Mouse (Mus musculus): ENCODE results near the gene Tnfaip8l2.

The Tnfaip8l2 gene

GRCm38 (mm10) chr3:95141952-95142616, at the start of gene Tnfaip8l2:
Gene Tnfaip8l2 (minus strand): TSS chr3:95142360.
- DNase-seq (ENCODE audit: low spot score in 2 of 2), result no peak

GRCm38 (mm10) chr3:95186888-95187287, 44.7 kb upstream of the Tnfaip8l2 start:
- no peak for DNase-seq (ENCODE audit: low spot score in 2 of 2)

GRCm38 (mm10) chr3:95186100-95186499, 43.9 kb upstream of the Tnfaip8l2 start:
- DNase-seq (ENCODE audit: low spot score in 2 of 2), result no peak

GRCm38 (mm10) chr3:95184796-95185577, 42.8 kb upstream of the Tnfaip8l2 start:
- DNase-seq (ENCODE audit: low spot score in 2 of 2), result no peak

- no peak for DNase-seq (ENCODE audit: low spot score in 2 of 2)
Observed at GRCm38 (mm10) chr3:95181841-95182240, 39.7 kb upstream of the Tnfaip8l2 start.

GRCm38 (mm10) chr3:95179890-95180289, 37.7 kb upstream of the Tnfaip8l2 start:
- no peak for DNase-seq (ENCODE audit: low spot score in 2 of 2)

- DNase-seq (ENCODE audit: low spot score in 2 of 2), result no peak
Observed at GRCm38 (mm10) chr3:95178948-95179347, 36.8 kb upstream of the Tnfaip8l2 start.

- no peak for DNase-seq (ENCODE audit: low spot score in 2 of 2)
Observed at GRCm38 (mm10) chr3:95177583-95177982, 35.4 kb upstream of the Tnfaip8l2 start.

GRCm38 (mm10) chr3:95176500-95176899, 34.3 kb upstream of the Tnfaip8l2 start:
- no peak for DNase-seq (ENCODE audit: low spot score in 2 of 2)

- peak; percentile 77 to 90 for DNase-seq (ENCODE audit: low spot score in 2 of 2)
Observed at GRCm38 (mm10) chr3:95174011-95174592, 31.9 kb upstream of the Tnfaip8l2 start.

- peak in 1 of 2 experiments; percentile 49 for DNase-seq (ENCODE audit: low spot score in 2 of 2)
Observed at GRCm38 (mm10) chr3:95173256-95173949, 31.2 kb upstream of the Tnfaip8l2 start.

- DNase-seq (ENCODE audit: low spot score in 2 of 2), result no peak
Observed at GRCm38 (mm10) chr3:95172526-95173255, 30.5 kb upstream of the Tnfaip8l2 start.

GRCm38 (mm10) chr3:95171105-95171504, 28.9 kb upstream of the Tnfaip8l2 start:
- DNase-seq (ENCODE audit: low spot score in 2 of 2), result no peak

GRCm38 (mm10) chr3:95169996-95170395, 27.8 kb upstream of the Tnfaip8l2 start:
- no peak for DNase-seq (ENCODE audit: low spot score in 2 of 2)

- DNase-seq (ENCODE audit: low spot score in 2 of 2), result no peak
Observed at GRCm38 (mm10) chr3:95164840-95165239, 22.7 kb upstream of the Tnfaip8l2 start.

- DNase-seq (ENCODE audit: low spot score in 2 of 2), result no peak
Observed at GRCm38 (mm10) chr3:95164256-95164550, 22.0 kb upstream of the Tnfaip8l2 start.

- no peak for DNase-seq (ENCODE audit: low spot score in 2 of 2)
Observed at GRCm38 (mm10) chr3:95163419-95164255, 21.5 kb upstream of the Tnfaip8l2 start.

GRCm38 (mm10) chr3:95162345-95162628, 20.1 kb upstream of the Tnfaip8l2 start:
- no peak for DNase-seq (ENCODE audit: low spot score in 2 of 2)

GRCm38 (mm10) chr3:95161618-95162344, 19.6 kb upstream of the Tnfaip8l2 start:
- no peak for DNase-seq (ENCODE audit: low spot score in 2 of 2)

GRCm38 (mm10) chr3:95161041-95161551, 18.9 kb upstream of the Tnfaip8l2 start:
- peak in 1 of 2 experiments; percentile 55 for DNase-seq (ENCODE audit: low spot score in 2 of 2)
